Mouse (Mus musculus) forebrain, embryonic 16.5 days (tissue): ENCODE data around the gene Lep. TPM values are rescaled to one million over a fixed set of nuclear protein-coding genes. Genes with fewer than 3 reads are reported as not detected.

ENCODE experiments used
- ATAC-seq: fragments of 200-750 bp; cut with Nextera tagmentation; 2 replicates; pipeline ENCODE4 v1.8.0; 2017; ENCODE audit warnings: mild to moderate bottlenecking, moderate library complexity
- H3K27ac ChIP-seq: fragments of 300-500 bp; sonication (generic); 2 replicates; pipeline ENCODE4 v1.5.1; 2014; ENCODE audit warnings: low read length, control low read depth
- H3K27me3 ChIP-seq: fragments of 300-500 bp; sonication (generic); replicated peaks from 2 replicates; pipeline ENCODE4 v1.6.1; 2014; ENCODE audit warnings: low read length; ENCODE audit not compliant: control insufficient read depth, insufficient read depth
- H3K36me3 ChIP-seq: fragments of 300-500 bp; sonication (generic); 2 replicates; pipeline ENCODE4 v1.6.1; 2014; ENCODE audit not compliant: control insufficient read depth, insufficient read depth
- H3K4me1 ChIP-seq: fragments of 300-500 bp; sonication (generic); replicated peaks from 2 replicates; pipeline ENCODE4 v1.6.1; 2014; ENCODE audit warnings: low read length; ENCODE audit not compliant: control insufficient read depth, insufficient read depth
- H3K4me2 ChIP-seq: fragments of 300-500 bp; sonication (generic); 2 replicates; pipeline ENCODE4 v1.6.1; 2014; ENCODE audit warnings: mild to moderate bottlenecking, low read length, control low read depth
- H3K4me3 ChIP-seq: fragments of 300-500 bp; sonication (generic); replicated peaks from 2 replicates; pipeline ENCODE4 v1.5.1; 2014; ENCODE audit warnings: mild to moderate bottlenecking, low read length, control low read depth
- H3K9ac ChIP-seq: fragments of 300-500 bp; sonication (generic); replicated peaks from 2 replicates; pipeline ENCODE4 v1.6.1; 2014; ENCODE audit warnings: low read depth, low read length, control low read depth
- H3K9me3 ChIP-seq: fragments of 300-500 bp; sonication (generic); 2 replicates; pipeline ENCODE4 v1.6.1; 2016; ENCODE audit warnings: low read length; ENCODE audit not compliant: control insufficient read depth
- WGBS: fragments of 180-500 bp; shearing (Covaris S2); extraction: QIAGEN DNeasy Blood & Tissue Kit; methylation state at CpG from one replicate; pipeline ENCODE4 v1.1.7; 2014; 5-methylcytosine and 5-hydroxymethylcytosine counted together
- polyA plus RNA-seq: library from polyadenylated mRNA; unstranded; fragments of >200 nt; fragmentation: Nextera tagmentation; extraction: Ambion mirVana; gene quantifications from 2 replicates; pipeline ENCODE4 v1.2.1, GENCODE M21; 2015

Lep gene
- polyA plus RNA-seq, 1 experiment from 2014 or later, result not detected

- no peaks in the 10 kb centered on the region for H3K36me3 ChIP-seq
- ATAC-seq, result peak; percentile 24
- peak overlapping the region; percentile 38; the same call in 1 of the 2 replicates for H3K4me2 ChIP-seq
- no peaks in the 10 kb centered on the region for H3K9me3 ChIP-seq
- H3K4me1 ChIP-seq, result peaks cover 4% of the 10 kb centered on the region
- no peak overlapping the region for H3K9ac ChIP-seq
- WGBS, result 32% methylated on average over 18 of the region's 18 CpGs
- 0 out of 2 replicates have a peak, but pooled peaks cover 2% of the 10 kb centered on the region for H3K27me3 ChIP-seq
- no peak overlapping the region for H3K27ac ChIP-seq
- no peak overlapping the region for H3K4me3 ChIP-seq
Observed at GRCm38 (mm10) chr6:29023206-29023967, 36.6 kb upstream of the Lep start.

DNA sequence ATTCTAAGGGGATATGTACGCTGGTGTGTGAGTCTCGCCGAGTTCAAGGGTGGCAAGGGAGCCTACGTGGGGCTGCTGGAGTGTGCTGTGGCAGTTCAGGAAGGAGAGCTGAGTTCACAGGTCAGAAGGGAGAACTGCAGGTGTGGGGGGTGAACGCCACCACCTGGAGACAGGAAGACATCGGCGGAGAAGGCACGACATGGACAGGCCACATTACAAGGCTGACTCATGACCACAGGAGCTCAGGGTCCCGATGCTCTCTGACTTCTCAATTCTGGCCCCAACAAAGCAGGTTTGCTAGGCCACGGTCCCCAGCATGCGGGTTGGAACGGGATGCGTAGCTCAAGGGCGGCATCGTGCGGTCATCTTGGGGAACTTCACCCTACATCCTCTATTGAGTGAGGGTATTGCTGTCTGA lies 36.0 kb upstream of the Lep start:
- 0 out of 2 replicates have a peak, but pooled peaks cover 2% of the 10 kb centered on the region for H3K27me3 ChIP-seq
- WGBS, result 5% methylated on average over 16 of the region's 16 CpGs
- peaks cover 4% of the 10 kb centered on the region for H3K4me1 ChIP-seq
- peak overlapping the region; percentile 39; the same call in 1 of the 2 replicates for H3K9ac ChIP-seq
- no peak overlapping the region for H3K27ac ChIP-seq
- peak overlapping the region; percentile 38 for H3K4me2 ChIP-seq
- no peaks in the 10 kb centered on the region for H3K36me3 ChIP-seq
- ATAC-seq, result peak; percentile 84
- no peaks in the 10 kb centered on the region for H3K9me3 ChIP-seq
- H3K4me3 ChIP-seq, result no peak overlapping the region

DNA sequence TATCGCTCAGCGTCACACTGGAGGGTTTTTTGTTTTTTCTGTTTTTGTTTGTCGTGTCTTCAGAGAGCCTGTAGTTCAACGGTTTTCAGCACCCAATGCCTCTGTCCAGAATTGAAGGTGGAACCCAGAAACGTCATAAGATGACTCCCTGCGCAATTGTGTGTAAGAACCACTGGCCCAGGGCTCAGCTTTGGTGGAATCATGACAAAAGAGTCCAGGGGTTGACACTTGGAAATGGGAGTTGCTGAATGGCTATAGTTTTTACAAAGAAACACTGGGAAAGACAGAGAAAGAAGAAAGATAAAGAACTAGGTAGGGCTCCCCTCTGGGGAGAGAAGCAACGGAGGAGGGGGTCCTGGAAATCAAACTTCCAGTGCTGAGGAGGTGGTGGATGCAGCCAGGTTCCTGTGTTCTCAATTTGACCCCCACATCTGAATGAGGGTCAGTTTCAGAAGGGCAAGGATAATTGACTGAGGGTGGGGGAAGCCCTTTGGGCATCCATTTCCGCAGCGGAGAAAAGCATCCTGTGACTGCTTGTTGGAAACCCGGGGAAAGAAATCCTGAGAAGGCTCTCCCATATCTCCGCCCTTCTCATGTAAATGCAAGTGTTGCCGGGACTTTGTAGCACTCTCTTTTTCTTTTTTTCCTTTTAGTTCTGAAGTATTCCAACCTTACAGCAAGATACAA lies 34.1 kb upstream of the Lep start:
- H3K9ac ChIP-seq, result no peak overlapping the region
- no peak overlapping the region for H3K4me2 ChIP-seq
- peaks cover 4% of the 10 kb centered on the region for H3K4me1 ChIP-seq
- ATAC-seq, result no peak
- H3K9me3 ChIP-seq, result no peaks in the 10 kb centered on the region
- no peak overlapping the region for H3K4me3 ChIP-seq
- H3K27ac ChIP-seq, result no peak overlapping the region
- 0 out of 2 replicates have a peak, but pooled peaks cover 2% of the 10 kb centered on the region for H3K27me3 ChIP-seq
- H3K36me3 ChIP-seq, result no peaks in the 10 kb centered on the region
- WGBS, result 40% methylated on average over 12 of the region's 12 CpGs

DNA sequence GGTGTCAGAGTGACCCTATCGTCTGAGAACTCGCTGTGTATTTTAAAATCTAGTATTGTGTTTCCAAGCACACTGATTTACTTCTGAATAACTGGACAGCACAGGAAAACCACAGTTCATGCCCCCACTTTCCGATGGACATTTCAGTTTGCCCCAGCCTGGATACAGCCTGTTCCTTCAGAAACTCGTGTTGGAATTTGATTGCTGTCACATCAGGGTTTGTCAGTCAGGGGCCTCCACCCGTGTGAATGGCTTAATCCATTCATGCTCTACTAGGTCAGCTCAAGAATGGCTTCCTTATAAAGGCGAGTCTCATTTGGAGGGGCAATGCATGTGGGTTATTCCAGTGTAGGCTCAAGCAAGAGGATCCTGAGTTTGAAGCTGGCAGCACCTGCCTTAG lies 33.3 kb upstream of the Lep start:
- H3K9me3 ChIP-seq, result no peaks in the 10 kb centered on the region
- H3K27ac ChIP-seq, result no peak overlapping the region
- 25% methylated on average over 6 of the region's 6 CpGs for WGBS
- H3K27me3 ChIP-seq, result 0 out of 2 replicates have a peak, but pooled peaks cover 2% of the 10 kb centered on the region
- H3K9ac ChIP-seq, result no peak overlapping the region
- H3K4me2 ChIP-seq, result no peak overlapping the region
- H3K36me3 ChIP-seq, result no peaks in the 10 kb centered on the region
- H3K4me1 ChIP-seq, result peaks cover 9% of the 10 kb centered on the region
- H3K4me3 ChIP-seq, result no peak overlapping the region
- ATAC-seq, result no peak

GRCm38 (mm10) chr6:29028129-29028528 lies 31.9 kb upstream of the Lep start:
- H3K4me2 ChIP-seq, result no peak overlapping the region
- H3K27ac ChIP-seq, result no peak overlapping the region
- H3K4me3 ChIP-seq, result no peak overlapping the region
- peaks cover 9% of the 10 kb centered on the region for H3K4me1 ChIP-seq
- no peaks in the 10 kb centered on the region for H3K9me3 ChIP-seq
- no peak for ATAC-seq
- H3K27me3 ChIP-seq, result 0 out of 2 replicates have a peak, but pooled peaks cover 2% of the 10 kb centered on the region
- WGBS, result 65% methylated on average over 5 of the region's 5 CpGs
- H3K36me3 ChIP-seq, result no peaks in the 10 kb centered on the region
- no peak overlapping the region for H3K9ac ChIP-seq

- no peak for ATAC-seq
- H3K9ac ChIP-seq, result no peak overlapping the region
- 80% methylated on average over 6 of the region's 6 CpGs for WGBS
- no peak overlapping the region for H3K27ac ChIP-seq
- peaks cover 5% of the 10 kb centered on the region for H3K4me1 ChIP-seq
- no peak overlapping the region for H3K4me3 ChIP-seq
- H3K9me3 ChIP-seq, result no peaks in the 10 kb centered on the region
- no peaks in the 10 kb centered on the region for H3K36me3 ChIP-seq
- H3K4me2 ChIP-seq, result no peak overlapping the region
- H3K27me3 ChIP-seq, result 0 out of 2 replicates have a peak, but pooled peaks cover 2% of the 10 kb centered on the region
Observed at GRCm38 (mm10) chr6:29029521-29029920, 30.5 kb upstream of the Lep start.

DNA sequence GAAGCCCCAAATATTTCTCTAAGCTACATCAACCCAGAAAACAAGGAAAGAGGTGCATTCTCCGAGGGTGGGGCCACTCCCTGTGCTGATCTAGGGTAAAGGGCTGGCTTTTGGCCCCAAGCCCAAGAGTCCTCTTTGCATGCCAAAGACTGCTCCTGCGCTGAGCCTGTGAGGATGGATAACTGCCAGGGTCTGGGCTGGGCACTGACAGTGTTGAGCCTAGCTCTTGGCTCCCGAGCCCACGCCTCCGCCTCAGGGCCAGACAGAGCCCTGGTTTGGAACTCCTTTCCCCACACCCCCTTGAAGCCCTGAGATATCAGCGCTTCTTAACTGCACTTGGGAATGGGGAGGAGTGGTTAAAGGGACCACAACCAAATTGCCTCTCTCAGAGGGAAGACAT lies 28.8 kb upstream of the Lep start:
- Histone ChIP-seq H3K27me3 (no peaks in the 10 kb centered on the region), H3K27ac (no peak overlapping the region), H3K4me1 (peaks cover 9% of the 10 kb centered on the region), H3K9ac (no peak overlapping the region), H3K9me3 (no peaks in the 10 kb centered on the region), H3K36me3 (no peaks in the 10 kb centered on the region), H3K4me2 (no peak overlapping the region), H3K4me3 (no peak overlapping the region)
- WGBS, result 30% methylated on average over 6 of the region's 6 CpGs
- ATAC-seq, result peak; percentile 68

- Histone ChIP-seq H3K36me3 (no peaks in the 10 kb centered on the region), H3K4me2 (no peak overlapping the region), H3K9me3 (no peaks in the 10 kb centered on the region), H3K9ac (no peak overlapping the region), H3K27ac (no peak overlapping the region), H3K27me3 (no peaks in the 10 kb centered on the region), H3K4me1 (peaks cover 13% of the 10 kb centered on the region), H3K4me3 (no peak overlapping the region)
- ATAC-seq, result no peak
- 83% methylated on average over 13 of the region's 13 CpGs for WGBS
Observed at GRCm38 (mm10) chr6:29031704-29032310, 28.2 kb upstream of the Lep start.

- peaks cover 15% of the 10 kb centered on the region for H3K4me1 ChIP-seq
- no peak overlapping the region for H3K4me3 ChIP-seq
- H3K27ac ChIP-seq, result no peak overlapping the region
- H3K4me2 ChIP-seq, result no peak overlapping the region
- H3K9me3 ChIP-seq, result no peaks in the 10 kb centered on the region
- ATAC-seq, result no peak
- 86% methylated on average over 12 of the region's 12 CpGs for WGBS
- no peaks in the 10 kb centered on the region for H3K27me3 ChIP-seq
- H3K9ac ChIP-seq, result no peak overlapping the region
- H3K36me3 ChIP-seq, result no peaks in the 10 kb centered on the region
Observed at GRCm38 (mm10) chr6:29032411-29032810, 27.6 kb upstream of the Lep start.
